Mouse (Mus musculus): ENCODE data around the gene Figla. TPM values are rescaled to one million over a fixed set of nuclear protein-coding genes. Genes with fewer than 3 reads are reported as not detected.
A peak's percentile ranks its signal among the peaks of the same experiment; 100 is the strongest.

The Figla gene
- polyA plus RNA-seq, 1 experiment from 2014 or later, result not detected

DNA sequence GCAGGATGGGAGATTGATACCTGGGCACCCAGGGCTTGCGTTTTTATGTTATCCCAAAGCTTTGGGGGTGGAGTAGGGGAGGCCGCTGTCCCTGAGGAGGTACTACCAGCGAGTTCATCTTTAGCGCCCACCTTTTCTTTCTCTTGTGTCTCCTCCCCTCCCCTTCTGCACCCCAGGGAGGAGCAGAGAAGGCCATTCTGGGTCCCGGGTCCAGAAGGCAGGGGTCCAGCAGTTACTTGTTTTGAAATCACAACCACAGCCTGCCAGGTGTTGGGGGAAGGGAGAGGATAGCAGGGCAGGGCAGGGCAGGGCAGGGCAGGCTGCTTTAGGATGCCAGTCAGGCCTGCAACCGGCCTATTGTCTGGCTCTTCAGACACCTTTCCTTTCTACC is 13.3 kb downstream of the Figla start:
- Histone ChIP-seq H3K4me2 (peak overlapping the region; percentile 97), H3K36me3 (no peaks in the 10 kb centered on the region), H3K4me1 (replicated peaks) (peaks cover 7% of the 10 kb centered on the region; the same call in 1 of the 2 replicates), H3K27ac (ENCODE audit: poor library complexity, severe bottlenecking) (no peak overlapping the region), H3K27me3 (replicated peaks) (peaks cover 51% of the 10 kb centered on the region), H3K9ac (0 out of 2 replicates have a peak overlapping the region, but pooled peaks have one; percentile 64), H3K9me3 (replicated peaks) (no peaks in the 10 kb centered on the region), H3K4me3 (peak overlapping the region; percentile 52)
- WGBS, result 15% methylated on average over 6 of the region's 6 CpGs
- ATAC-seq (ENCODE audit: insufficient number of reproducible peaks, low FRiP score), result no peak

DNA sequence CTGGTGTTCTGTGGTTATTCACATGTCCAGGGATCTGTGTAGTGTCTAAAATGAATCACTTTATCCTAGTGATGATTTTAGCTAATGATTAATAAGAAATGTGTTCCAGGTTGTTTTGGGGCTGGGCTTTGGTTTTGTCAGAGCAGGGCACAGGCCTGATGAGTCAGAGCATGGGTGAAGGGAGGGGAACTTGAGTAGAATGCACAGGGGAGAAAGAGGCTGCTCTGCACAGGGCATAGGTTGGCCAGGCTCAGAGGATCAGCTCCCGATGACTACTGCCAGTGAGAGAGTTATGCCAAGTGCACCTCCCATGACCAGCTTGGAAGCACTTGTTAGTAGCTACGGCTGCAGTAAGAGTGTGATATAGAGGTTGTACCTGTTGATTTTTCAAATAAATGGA is 15.6 kb downstream of the Figla start:
- no peaks in the 10 kb centered on the region for H3K9me3 ChIP-seq (replicated peaks)
- H3K36me3 ChIP-seq, result no peaks in the 10 kb centered on the region
- no peak overlapping the region for H3K27ac ChIP-seq (ENCODE audit: poor library complexity, severe bottlenecking)
- WGBS, result 81% methylated on average over 2 of the region's 2 CpGs
- no peak overlapping the region for H3K4me2 ChIP-seq
- no peak overlapping the region for H3K9ac ChIP-seq
- H3K27me3 ChIP-seq (replicated peaks), result peaks cover 47% of the 10 kb centered on the region
- peaks cover 7% of the 10 kb centered on the region; the same call in 1 of the 2 replicates for H3K4me1 ChIP-seq (replicated peaks)
- ATAC-seq (ENCODE audit: insufficient number of reproducible peaks, low FRiP score), result no peak
- H3K4me3 ChIP-seq, result no peak overlapping the region

DNA sequence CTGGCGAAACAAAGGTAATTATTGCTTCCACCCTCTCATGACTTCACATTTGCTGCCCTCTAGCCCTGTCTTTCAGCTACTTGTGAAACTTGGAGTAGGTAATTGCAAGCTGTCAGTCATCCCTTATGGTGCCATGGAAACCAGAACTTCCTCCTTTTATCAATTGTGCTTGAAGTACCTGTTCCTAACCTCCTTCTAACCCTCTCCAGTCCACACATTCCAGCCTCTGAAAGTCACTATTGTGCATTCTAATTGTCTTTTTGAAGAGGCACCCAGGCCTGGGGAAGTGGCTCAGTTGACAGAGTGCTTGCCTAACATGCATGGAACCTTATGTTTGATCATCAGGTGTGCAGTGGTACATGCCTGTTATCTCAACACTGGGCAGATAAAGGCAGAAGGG is 17.7 kb downstream of the Figla start:
- 69% methylated on average over 1 of the region's 1 CpGs for WGBS
- no peak overlapping the region for H3K9ac ChIP-seq
- H3K4me1 ChIP-seq (replicated peaks), result peaks cover 7% of the 10 kb centered on the region; the same call in 1 of the 2 replicates
- peaks cover 26% of the 10 kb centered on the region for H3K27me3 ChIP-seq (replicated peaks)
- H3K36me3 ChIP-seq, result no peaks in the 10 kb centered on the region
- H3K4me3 ChIP-seq, result no peak overlapping the region
- H3K9me3 ChIP-seq (replicated peaks), result no peaks in the 10 kb centered on the region
- no peak overlapping the region for H3K4me2 ChIP-seq
- no peak overlapping the region for H3K27ac ChIP-seq (ENCODE audit: poor library complexity, severe bottlenecking)
- no peak for ATAC-seq (ENCODE audit: insufficient number of reproducible peaks, low FRiP score)

DNA sequence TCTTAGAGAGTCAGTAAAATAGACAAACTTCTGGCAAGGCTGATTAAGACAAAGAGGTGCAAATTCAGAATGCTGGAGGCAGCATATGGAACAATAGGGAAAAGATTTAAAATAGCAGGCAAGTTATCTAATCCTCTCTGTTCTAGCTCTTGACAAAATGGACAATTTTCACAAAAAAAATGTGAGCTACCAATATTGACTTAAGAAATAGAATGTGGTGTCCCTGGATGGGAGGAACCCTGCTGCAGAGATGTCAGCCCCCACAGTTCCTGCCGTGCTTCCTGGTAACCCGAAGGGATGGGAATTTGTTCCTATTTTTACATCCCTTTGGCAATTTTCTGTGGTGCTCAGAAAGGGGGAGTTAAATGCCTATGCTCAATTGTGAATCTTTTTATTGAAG is 22.9 kb downstream of the Figla start:
- Histone ChIP-seq H3K27me3 (replicated peaks) (no peaks in the 10 kb centered on the region), H3K4me2 (no peak overlapping the region), H3K4me3 (no peak overlapping the region), H3K27ac (ENCODE audit: poor library complexity, severe bottlenecking) (no peak overlapping the region), H3K36me3 (no peaks in the 10 kb centered on the region), H3K9ac (no peak overlapping the region), H3K4me1 (replicated peaks) (no peaks in the 10 kb centered on the region), H3K9me3 (replicated peaks) (no peaks in the 10 kb centered on the region)
- 50% methylated on average over 2 of the region's 2 CpGs for WGBS
- ATAC-seq (ENCODE audit: insufficient number of reproducible peaks, low FRiP score), result no peak

DNA sequence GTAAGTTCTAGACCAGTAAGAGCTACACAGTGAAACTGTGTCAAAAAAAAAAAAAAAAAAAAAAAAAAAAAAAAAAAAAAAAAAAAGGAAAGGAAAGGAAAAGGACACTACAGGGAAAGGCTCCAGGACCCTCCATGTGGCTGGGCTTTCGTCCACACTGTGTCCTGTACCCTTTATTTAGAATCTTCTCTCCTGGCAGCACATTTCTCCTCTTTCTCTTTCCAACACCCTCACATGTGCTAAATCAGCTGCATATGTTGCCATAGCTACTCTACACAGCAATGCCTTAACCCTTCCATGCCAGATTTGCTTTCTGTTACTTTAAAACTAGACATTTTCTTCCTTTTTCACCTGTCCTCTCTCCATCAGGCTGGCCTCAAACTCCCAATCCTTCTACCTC is 24.2 kb downstream of the Figla start:
- no peaks in the 10 kb centered on the region for H3K27me3 ChIP-seq (replicated peaks)
- no peak for ATAC-seq (ENCODE audit: insufficient number of reproducible peaks, low FRiP score)
- H3K9me3 ChIP-seq (replicated peaks), result no peaks in the 10 kb centered on the region
- H3K9ac ChIP-seq, result no peak overlapping the region
- no peak overlapping the region for H3K4me2 ChIP-seq
- H3K4me3 ChIP-seq, result no peak overlapping the region
- H3K4me1 ChIP-seq (replicated peaks), result no peaks in the 10 kb centered on the region
- H3K27ac ChIP-seq (ENCODE audit: poor library complexity, severe bottlenecking), result no peak overlapping the region
- H3K36me3 ChIP-seq, result no peaks in the 10 kb centered on the region
- 58% methylated on average over 1 of the region's 1 CpGs for WGBS

DNA sequence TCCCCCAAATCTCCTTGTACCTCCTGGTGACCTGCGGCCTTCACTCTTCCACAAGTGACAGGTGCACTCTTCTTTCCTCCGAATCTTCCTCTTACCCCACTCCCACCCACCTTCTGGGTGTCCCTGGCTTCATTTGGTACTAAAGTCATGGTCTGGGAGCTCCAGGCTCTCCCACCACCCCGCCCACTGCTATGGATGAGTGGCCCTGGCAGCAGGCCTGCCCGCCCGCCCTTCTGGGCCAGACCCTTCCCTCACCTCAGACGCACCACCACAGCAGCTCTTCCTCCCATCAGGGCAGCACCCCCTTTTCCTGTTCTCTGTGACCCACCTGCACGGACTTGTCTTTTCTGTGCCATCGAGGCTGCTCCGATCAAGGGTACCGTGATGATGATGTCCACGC is 31.5 kb downstream of the Figla start:
- Histone ChIP-seq H3K27me3 (replicated peaks) (no peaks in the 10 kb centered on the region), H3K4me3 (no peak overlapping the region), H3K36me3 (no peaks in the 10 kb centered on the region), H3K9me3 (replicated peaks) (no peaks in the 10 kb centered on the region), H3K4me1 (replicated peaks) (peaks cover 24% of the 10 kb centered on the region), H3K27ac (ENCODE audit: poor library complexity, severe bottlenecking) (no peak overlapping the region), H3K9ac (no peak overlapping the region), H3K4me2 (no peak overlapping the region)
- 88% methylated on average over 11 of the region's 11 CpGs for WGBS
- ATAC-seq (ENCODE audit: insufficient number of reproducible peaks, low FRiP score), result no peak

DNA sequence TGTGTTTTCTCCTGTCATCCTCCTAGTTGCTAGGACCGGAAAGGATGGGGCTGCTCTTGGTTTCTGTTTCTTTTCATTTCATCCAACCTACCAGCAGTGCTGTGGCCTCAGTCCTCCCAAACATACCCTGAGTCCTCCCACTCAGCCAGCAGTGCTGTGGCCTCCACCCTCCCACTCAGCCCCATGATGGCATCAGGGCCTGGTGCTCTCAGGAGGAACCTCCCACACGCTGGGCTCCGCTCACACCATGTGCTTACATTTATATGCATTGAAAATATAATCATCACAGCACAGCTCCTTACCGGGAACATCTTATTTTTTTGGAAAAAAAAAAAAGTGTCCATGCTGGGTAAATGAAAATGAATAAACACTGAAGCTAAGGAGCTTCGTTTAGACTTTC is 32.5 kb downstream of the Figla start:
- Histone ChIP-seq H3K36me3 (no peaks in the 10 kb centered on the region), H3K27me3 (replicated peaks) (no peaks in the 10 kb centered on the region), H3K4me2 (no peak overlapping the region), H3K27ac (ENCODE audit: poor library complexity, severe bottlenecking) (no peak overlapping the region), H3K9me3 (replicated peaks) (no peaks in the 10 kb centered on the region), H3K4me1 (replicated peaks) (peaks cover 26% of the 10 kb centered on the region), H3K9ac (no peak overlapping the region), H3K4me3 (no peak overlapping the region)
- ATAC-seq (ENCODE audit: insufficient number of reproducible peaks, low FRiP score), result no peak
- WGBS, result 82% methylated on average over 5 of the region's 5 CpGs

DNA sequence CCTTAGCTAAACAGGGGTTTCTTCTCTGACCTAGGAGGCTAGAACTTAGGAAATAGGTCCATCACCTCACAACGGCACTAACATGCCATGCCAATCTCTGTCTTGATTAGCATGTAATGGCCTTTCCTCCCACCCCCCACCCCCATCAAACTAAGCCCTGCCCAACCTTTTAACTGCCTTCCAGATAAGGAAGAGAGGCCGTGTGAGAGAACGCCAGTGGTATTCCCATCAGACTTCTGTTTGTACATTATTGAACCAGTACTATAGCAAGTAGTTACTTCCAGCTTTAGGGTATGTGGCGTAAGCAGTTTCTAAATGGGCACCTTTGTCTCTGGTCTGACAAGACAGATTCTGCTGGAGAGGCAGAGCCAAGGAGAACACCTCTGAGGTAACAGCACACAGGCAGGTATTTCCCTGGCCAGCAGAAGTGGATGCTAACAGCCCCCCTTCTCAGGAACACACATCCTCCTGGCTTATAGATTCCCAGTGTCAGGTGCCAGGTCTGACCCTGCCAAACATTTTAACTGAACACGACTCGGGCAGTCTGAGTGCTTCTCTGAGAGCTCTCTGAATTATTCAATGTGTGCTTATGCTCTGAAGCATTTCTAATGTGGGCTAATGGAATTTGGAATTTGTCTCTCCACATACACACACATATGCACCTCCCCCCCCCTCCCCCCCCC is 34.8 kb downstream of the Figla start:
- 42% methylated on average over 6 of the region's 6 CpGs for WGBS
- H3K4me3 ChIP-seq, result no peak overlapping the region
- no peak overlapping the region for H3K27ac ChIP-seq (ENCODE audit: poor library complexity, severe bottlenecking)
- ATAC-seq (ENCODE audit: insufficient number of reproducible peaks, low FRiP score), result no peak
- no peak overlapping the region for H3K4me2 ChIP-seq
- H3K9ac ChIP-seq, result no peak overlapping the region
- no peaks in the 10 kb centered on the region for H3K36me3 ChIP-seq
- peaks cover 29% of the 10 kb centered on the region for H3K4me1 ChIP-seq (replicated peaks)
- no peaks in the 10 kb centered on the region for H3K9me3 ChIP-seq (replicated peaks)
- no peaks in the 10 kb centered on the region for H3K27me3 ChIP-seq (replicated peaks)

DNA sequence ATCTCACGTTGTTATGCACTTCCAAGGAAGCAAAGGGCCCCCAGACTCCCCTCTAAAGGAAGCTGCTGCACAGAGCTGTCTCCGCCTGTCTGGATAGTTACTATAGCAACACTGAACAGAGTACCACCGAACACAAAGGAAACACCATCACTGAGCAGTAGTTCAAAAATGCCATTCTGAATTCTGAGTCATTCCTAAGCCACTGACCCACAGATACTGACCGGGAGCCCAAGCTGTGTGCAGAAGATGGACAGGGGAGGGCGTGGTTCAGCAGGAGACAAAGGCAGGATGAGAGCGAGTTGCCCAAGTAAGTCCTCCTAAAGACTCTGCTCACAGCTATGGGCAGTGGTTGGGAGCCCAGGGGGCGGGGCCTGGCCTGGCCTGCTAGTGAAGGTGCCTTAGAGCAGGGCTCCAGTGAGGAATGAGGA is 36.1 kb downstream of the Figla start:
- Histone ChIP-seq H3K36me3 (no peaks in the 10 kb centered on the region), H3K9me3 (replicated peaks) (no peaks in the 10 kb centered on the region), H3K4me3 (no peak overlapping the region), H3K9ac (no peak overlapping the region), H3K4me1 (replicated peaks) (peaks cover 29% of the 10 kb centered on the region), H3K27ac (ENCODE audit: poor library complexity, severe bottlenecking) (no peak overlapping the region), H3K4me2 (no peak overlapping the region), H3K27me3 (replicated peaks) (no peaks in the 10 kb centered on the region)
- ATAC-seq (ENCODE audit: insufficient number of reproducible peaks, low FRiP score), result peak; percentile 87
- WGBS, result 28% methylated on average over 7 of the region's 7 CpGs

DNA sequence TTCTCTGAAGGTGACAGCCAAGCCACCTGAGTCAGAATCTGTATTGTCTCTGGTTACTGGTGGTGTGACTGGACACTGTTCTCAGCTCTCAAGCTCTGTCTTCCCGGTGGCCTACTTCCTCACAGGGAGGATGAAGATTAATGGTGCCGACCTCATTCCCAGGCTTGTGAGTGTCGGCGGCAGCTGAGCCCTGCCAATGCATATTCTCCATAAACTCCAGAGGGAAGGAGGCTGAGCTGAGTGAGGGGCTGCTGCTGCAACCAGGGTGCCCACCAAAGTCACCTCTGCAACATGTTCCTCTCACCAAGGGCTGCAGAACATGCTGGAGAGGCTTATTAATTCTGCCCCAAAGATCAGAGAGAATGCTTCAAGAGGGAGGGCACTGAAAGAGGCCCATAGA is 36.6 kb downstream of the Figla start:
- no peaks in the 10 kb centered on the region for H3K9me3 ChIP-seq (replicated peaks)
- WGBS, result 43% methylated on average over 4 of the region's 4 CpGs

DNA sequence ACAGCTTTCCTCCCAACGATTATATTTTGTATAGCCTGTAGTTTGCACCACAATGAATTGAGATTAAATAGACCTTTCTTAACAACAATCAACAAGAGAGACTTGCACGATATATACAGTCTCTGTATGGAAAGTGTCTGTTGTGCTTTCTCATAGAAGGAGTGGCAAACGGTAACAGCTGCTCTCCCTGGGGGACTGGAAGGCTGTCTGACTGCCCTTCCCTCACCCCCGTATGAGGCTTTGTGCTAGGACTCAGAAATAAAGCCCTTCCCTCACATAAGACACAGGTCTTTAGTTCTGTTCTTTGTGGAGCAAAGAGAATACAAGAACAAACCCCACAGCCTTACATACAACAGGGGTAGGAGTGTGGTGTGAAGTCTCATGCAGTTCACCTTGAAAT is 37.1 kb downstream of the Figla start:
- H3K4me1 ChIP-seq (replicated peaks), result peaks cover 29% of the 10 kb centered on the region
- WGBS, result 50% methylated on average over 4 of the region's 4 CpGs
- H3K9ac ChIP-seq, result no peak overlapping the region
- H3K4me2 ChIP-seq, result no peak overlapping the region
- H3K9me3 ChIP-seq (replicated peaks), result no peaks in the 10 kb centered on the region
- no peaks in the 10 kb centered on the region for H3K36me3 ChIP-seq
- ATAC-seq (ENCODE audit: insufficient number of reproducible peaks, low FRiP score), result no peak
- H3K27ac ChIP-seq (ENCODE audit: poor library complexity, severe bottlenecking), result no peak overlapping the region
- H3K27me3 ChIP-seq (replicated peaks), result no peaks in the 10 kb centered on the region
- H3K4me3 ChIP-seq, result no peak overlapping the region

More for the DNA sequence above, 36.6 kb downstream of the Figla start:
- ATAC-seq (ENCODE audit: insufficient number of reproducible peaks, low FRiP score), result no peak; the same call in 1 of the 2 replicates
- Histone ChIP-seq H3K4me2 (no peak overlapping the region), H3K4me3 (no peak overlapping the region), H3K36me3 (no peaks in the 10 kb centered on the region), H3K4me1 (replicated peaks) (peaks cover 29% of the 10 kb centered on the region), H3K9ac (no peak overlapping the region), H3K27ac (ENCODE audit: poor library complexity, severe bottlenecking) (no peak overlapping the region), H3K27me3 (replicated peaks) (no peaks in the 10 kb centered on the region)

DNA sequence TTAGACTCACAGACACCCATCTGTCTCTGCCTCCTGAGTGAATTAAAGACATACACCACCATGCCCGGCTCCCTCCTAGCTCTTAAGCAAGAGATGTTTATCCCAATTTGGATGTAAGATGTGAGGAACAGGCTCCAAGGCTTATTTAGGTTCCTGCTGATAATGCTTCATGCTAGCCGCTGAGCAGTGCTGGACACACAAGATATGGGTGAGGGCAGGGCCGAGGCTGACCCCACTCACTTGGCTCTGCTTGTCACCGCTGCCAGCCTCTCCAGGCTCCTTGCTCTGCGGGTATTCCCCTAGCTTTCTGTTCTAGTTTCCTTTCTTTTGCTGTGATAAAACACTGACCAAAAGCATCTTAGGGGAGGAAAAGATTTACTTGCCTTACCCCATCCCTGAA is 37.6 kb downstream of the Figla start:
- Histone ChIP-seq H3K4me1 (replicated peaks) (peaks cover 29% of the 10 kb centered on the region), H3K4me2 (no peak overlapping the region), H3K9me3 (replicated peaks) (no peaks in the 10 kb centered on the region), H3K9ac (no peak overlapping the region), H3K27ac (ENCODE audit: poor library complexity, severe bottlenecking) (no peak overlapping the region), H3K36me3 (no peaks in the 10 kb centered on the region), H3K27me3 (replicated peaks) (no peaks in the 10 kb centered on the region), H3K4me3 (no peak overlapping the region)
- peak; percentile 76 for ATAC-seq (ENCODE audit: insufficient number of reproducible peaks, low FRiP score)
- WGBS, result 29% methylated on average over 5 of the region's 5 CpGs

Data from heart, embryonic 12.5 days (tissue).